Mouse (Mus musculus): Measurements from ENCODE around the gene Tnf. TPM values are rescaled to one million over a fixed set of nuclear protein-coding genes. Genes with fewer than 3 reads are reported as not detected.
A peak's percentile ranks its signal among the peaks of the same experiment; 100 is the strongest.

Gene Tnf
- polyA plus RNA-seq, 1 experiment from 2014 or later, result not detected

- DNase-seq (ENCODE audit: low spot score) (no peak), ATAC-seq (ENCODE audit: low FRiP score) (no peak)
- Histone ChIP-seq H3K36me3 (replicated peaks; ENCODE audit: control insufficient read depth, insufficient read depth) (no peaks in the 10 kb centered on the region), H3K27ac (no peak overlapping the region), H3K27me3 (ENCODE audit: control insufficient read depth, insufficient read depth, low read length) (no peaks in the 10 kb centered on the region), H3K9ac (no peak overlapping the region), H3K4me3 (replicated peaks; ENCODE audit: low read length) (no peak overlapping the region), H3K9me3 (ENCODE audit: control insufficient read depth, low read length) (no peaks in the 10 kb centered on the region), H3K4me2 (replicated peaks) (no peak overlapping the region), H3K4me1 (replicated peaks; ENCODE audit: control insufficient read depth, insufficient read depth, low read length) (no peaks in the 10 kb centered on the region)
- WGBS, result 73% methylated on average over 11 of the region's 11 CpGs
These were observed 29.2 kb downstream of the Tnf start for GRCm38 (mm10) chr17:35172445-35173234.

GRCm38 (mm10) chr17:35168541-35169207 lies 33.1 kb downstream of the Tnf start:
- peak; percentile 87 for DNase-seq (ENCODE audit: low spot score)
- Histone ChIP-seq H3K27me3 (ENCODE audit: control insufficient read depth, insufficient read depth, low read length) (no peaks in the 10 kb centered on the region), H3K4me3 (replicated peaks; ENCODE audit: low read length) (no peak overlapping the region), H3K4me2 (replicated peaks) (no peak overlapping the region), H3K9ac (peak overlapping the region; percentile 31; the same call in 1 of the 2 replicates), H3K4me1 (replicated peaks; ENCODE audit: control insufficient read depth, insufficient read depth, low read length) (peaks cover 10% of the 10 kb centered on the region), H3K9me3 (ENCODE audit: control insufficient read depth, low read length) (no peaks in the 10 kb centered on the region), H3K27ac (no peak overlapping the region), H3K36me3 (replicated peaks; ENCODE audit: control insufficient read depth, insufficient read depth) (no peaks in the 10 kb centered on the region)
- ATAC-seq (ENCODE audit: low FRiP score), result no peak
- 28% methylated on average over 4 of the region's 4 CpGs for WGBS

- H3K4me1 ChIP-seq (replicated peaks; ENCODE audit: control insufficient read depth, insufficient read depth, low read length), result peaks cover 16% of the 10 kb centered on the region
- 0 out of 2 replicates have a peak, but pooled peaks cover 2% of the 10 kb centered on the region for H3K36me3 ChIP-seq (replicated peaks; ENCODE audit: control insufficient read depth, insufficient read depth)
- H3K9me3 ChIP-seq (ENCODE audit: control insufficient read depth, low read length), result no peaks in the 10 kb centered on the region
- H3K27me3 ChIP-seq (ENCODE audit: control insufficient read depth, insufficient read depth, low read length), result no peaks in the 10 kb centered on the region
- no peak overlapping the region for H3K9ac ChIP-seq
- DNase-seq (ENCODE audit: low spot score) (no peak), ATAC-seq (ENCODE audit: low FRiP score) (no peak)
- H3K27ac ChIP-seq, result no peak overlapping the region
- H3K4me3 ChIP-seq (replicated peaks; ENCODE audit: low read length), result no peak overlapping the region
- WGBS, result 91% methylated on average over 7 of the region's 7 CpGs
- H3K4me2 ChIP-seq (replicated peaks), result no peak overlapping the region
These were observed 34.0 kb downstream of the Tnf start for GRCm38 (mm10) chr17:35167794-35168193.

- WGBS, result 64% methylated on average over 8 of the region's 8 CpGs
- ATAC-seq (ENCODE audit: low FRiP score), result no peak
- H3K27ac ChIP-seq, result peak overlapping the region; percentile 98
- peak; percentile 80 for DNase-seq (ENCODE audit: low spot score)
- peak overlapping the region; percentile 58 for H3K9ac ChIP-seq
- no peaks in the 10 kb centered on the region for H3K27me3 ChIP-seq (ENCODE audit: control insufficient read depth, insufficient read depth, low read length)
- H3K36me3 ChIP-seq (replicated peaks; ENCODE audit: control insufficient read depth, insufficient read depth), result peaks cover 13% of the 10 kb centered on the region
- H3K9me3 ChIP-seq (ENCODE audit: control insufficient read depth, low read length), result no peaks in the 10 kb centered on the region
- peak overlapping the region; percentile 98 for H3K4me2 ChIP-seq (replicated peaks)
- peak overlapping the region; percentile 100 for H3K4me3 ChIP-seq (replicated peaks; ENCODE audit: low read length)
- H3K4me1 ChIP-seq (replicated peaks; ENCODE audit: control insufficient read depth, insufficient read depth, low read length), result peaks cover 27% of the 10 kb centered on the region
These were observed 35.3 kb downstream of the Tnf start for GRCm38 (mm10) chr17:35166352-35167035.

GRCm38 (mm10) chr17:35165451-35166155 lies 36.2 kb downstream of the Tnf start:
- DNase-seq (ENCODE audit: low spot score), result no peak
- no peak; the same call in 1 of the 2 replicates for ATAC-seq (ENCODE audit: low FRiP score)
- peak overlapping the region; percentile 100 for H3K4me3 ChIP-seq (replicated peaks; ENCODE audit: low read length)
- H3K9me3 ChIP-seq (ENCODE audit: control insufficient read depth, low read length), result no peaks in the 10 kb centered on the region
- H3K36me3 ChIP-seq (replicated peaks; ENCODE audit: control insufficient read depth, insufficient read depth), result peaks cover 22% of the 10 kb centered on the region
- peaks cover 27% of the 10 kb centered on the region for H3K4me1 ChIP-seq (replicated peaks; ENCODE audit: control insufficient read depth, insufficient read depth, low read length)
- peak overlapping the region; percentile 58 for H3K9ac ChIP-seq
- peak overlapping the region; percentile 98 for H3K27ac ChIP-seq
- 21% methylated on average over 12 of the region's 12 CpGs for WGBS
- H3K4me2 ChIP-seq (replicated peaks), result peak overlapping the region; percentile 98
- H3K27me3 ChIP-seq (ENCODE audit: control insufficient read depth, insufficient read depth, low read length), result no peaks in the 10 kb centered on the region

GRCm38 (mm10) chr17:35164568-35165450 lies 37.0 kb downstream of the Tnf start, which contains the start of gene Prrc2a:
Prrc2a (minus strand) TSS chr17:35164897.
- peak; percentile 94 for ATAC-seq (ENCODE audit: low FRiP score)
- WGBS, result under 1% methylated on average over 55 of the region's 89 CpGs

GRCm38 (mm10) chr17:35164218-35164567 lies 37.6 kb downstream of the Tnf start:
- Histone ChIP-seq H3K4me3 (replicated peaks; ENCODE audit: low read length) (peak overlapping the region; percentile 100), H3K4me1 (replicated peaks; ENCODE audit: control insufficient read depth, insufficient read depth, low read length) (peaks cover 27% of the 10 kb centered on the region), H3K27ac (peak overlapping the region; percentile 98), H3K27me3 (ENCODE audit: control insufficient read depth, insufficient read depth, low read length) (no peaks in the 10 kb centered on the region), H3K4me2 (replicated peaks) (peak overlapping the region; percentile 98), H3K9me3 (ENCODE audit: control insufficient read depth, low read length) (no peaks in the 10 kb centered on the region), H3K36me3 (replicated peaks; ENCODE audit: control insufficient read depth, insufficient read depth) (peaks cover 36% of the 10 kb centered on the region), H3K9ac (peak overlapping the region; percentile 100)
- no peak for DNase-seq (ENCODE audit: low spot score)
- WGBS, result under 1% methylated on average over 19 of the region's 28 CpGs
- ATAC-seq (ENCODE audit: low FRiP score), result no peak

More at GRCm38 (mm10) chr17:35164568-35165450, 37.0 kb downstream of the Tnf start, which contains the start of gene Prrc2a:
- peak within 1 kb of the TSS; percentile 100 for H3K4me3 ChIP-seq (replicated peaks; ENCODE audit: low read length)
- peak; percentile 99 for DNase-seq (ENCODE audit: low spot score)
- H3K36me3 ChIP-seq (replicated peaks; ENCODE audit: control insufficient read depth, insufficient read depth), result peaks cover 30% of the 10 kb centered on the region
- H3K27me3 ChIP-seq (ENCODE audit: control insufficient read depth, insufficient read depth, low read length), result no peaks in the 10 kb centered on the region
- H3K4me1 ChIP-seq (replicated peaks; ENCODE audit: control insufficient read depth, insufficient read depth, low read length), result peaks cover 27% of the 10 kb centered on the region
- peak within 1 kb of the TSS; percentile 100 for H3K9ac ChIP-seq
- peak within 1 kb of the TSS; percentile 98 for H3K4me2 ChIP-seq (replicated peaks)
- H3K9me3 ChIP-seq (ENCODE audit: control insufficient read depth, low read length), result no peaks in the 10 kb centered on the region
- peak within 1 kb of the TSS; percentile 98 for H3K27ac ChIP-seq
